Mouse (Mus musculus) embryonic facial prominence, embryonic 12.5 days (tissue): Measurements from ENCODE around the gene Xbp1. TPM values are rescaled to one million over a fixed set of nuclear protein-coding genes. Genes with fewer than 3 reads are reported as not detected.
"Not testable (repeated sequence)": the region's sequence is repeated elsewhere in the genome, so short reads cannot be mapped to it uniquely, and the experiment has no call there.

Source experiments
- ATAC-seq: fragments of 200-750 bp; cut with Nextera tagmentation; 2 replicates; pipeline ENCODE4 v1.8.0; 2017; ENCODE audit not compliant: insufficient number of reproducible peaks, insufficient read depth, low FRiP score, low TSS enrichment
- H3K27ac ChIP-seq: fragments of 300-500 bp; sonication (generic); 2 replicates; pipeline ENCODE4 v1.5.1; 2016; ENCODE audit warnings: mild to moderate bottlenecking
- H3K27me3 ChIP-seq: fragments of 300-500 bp; sonication (generic); 2 replicates; pipeline ENCODE4 v1.6.1; 2016; ENCODE audit warnings: mild to moderate bottlenecking, moderate library complexity
- H3K36me3 ChIP-seq: fragments of 300-500 bp; sonication (generic); 2 replicates; pipeline ENCODE4 v1.6.1; 2016; ENCODE audit warnings: mild to moderate bottlenecking
- H3K4me1 ChIP-seq: fragments of 300-500 bp; sonication (generic); 2 replicates; pipeline ENCODE4 v1.6.1; 2016
- H3K4me2 ChIP-seq: fragments of 300-500 bp; sonication (generic); replicated peaks from 2 replicates; pipeline ENCODE4 v1.6.1; 2016; ENCODE audit warnings: mild to moderate bottlenecking, moderate library complexity
- H3K4me3 ChIP-seq: fragments of 300-500 bp; sonication (generic); 2 replicates; pipeline ENCODE4 v1.5.1; 2016; ENCODE audit warnings: mild to moderate bottlenecking
- H3K9ac ChIP-seq: fragments of 300-500 bp; sonication (generic); 2 replicates; pipeline ENCODE4 v1.6.1; 2016; ENCODE audit warnings: mild to moderate bottlenecking, moderate library complexity
- H3K9me3 ChIP-seq: fragments of 300-500 bp; sonication (generic); 2 replicates; pipeline ENCODE4 v1.6.1; 2016; ENCODE audit warnings: mild to moderate bottlenecking, moderate library complexity
- WGBS: fragments of 180-500 bp; shearing (Covaris S2); methylation state at CpG from one replicate; pipeline ENCODE4 v1.1.7; 2016; 5-methylcytosine and 5-hydroxymethylcytosine counted together
- polyA plus RNA-seq: library from polyadenylated mRNA; unstranded; fragments of >200 nt; fragmentation: Nextera tagmentation; extraction: Ambion mirVana; gene quantifications from 2 replicates; pipeline ENCODE4 v1.2.1, GENCODE M21; 2016

The Xbp1 gene
- polyA plus RNA-seq = 152 and 160 TPM in 2 replicates

- H3K4me1 ChIP-seq = peaks cover 17% of the 10 kb centered on the region
- H3K4me2 ChIP-seq = peak within 1 kb of the TSS; percentile 60
- H3K27me3 ChIP-seq = no peaks in the 10 kb centered on the region
- H3K4me3 ChIP-seq = peak within 1 kb of the TSS; percentile 75
- peaks cover 30% of the 10 kb centered on the region for H3K36me3 ChIP-seq
- WGBS = under 1% methylated on average over 71 of the region's 72 CpGs
- peak; percentile 96 for ATAC-seq
- H3K9me3 ChIP-seq = no peaks in the 10 kb centered on the region
- H3K27ac ChIP-seq = peak within 1 kb of the TSS; percentile 83
- H3K9ac ChIP-seq = peak within 1 kb of the TSS; percentile 86
Measured at GRCm38 (mm10) chr11:5520412-5521265, at the start of gene Xbp1. Gene Xbp1, plus strand, starts transcription at chr11:5520659.

DNA sequence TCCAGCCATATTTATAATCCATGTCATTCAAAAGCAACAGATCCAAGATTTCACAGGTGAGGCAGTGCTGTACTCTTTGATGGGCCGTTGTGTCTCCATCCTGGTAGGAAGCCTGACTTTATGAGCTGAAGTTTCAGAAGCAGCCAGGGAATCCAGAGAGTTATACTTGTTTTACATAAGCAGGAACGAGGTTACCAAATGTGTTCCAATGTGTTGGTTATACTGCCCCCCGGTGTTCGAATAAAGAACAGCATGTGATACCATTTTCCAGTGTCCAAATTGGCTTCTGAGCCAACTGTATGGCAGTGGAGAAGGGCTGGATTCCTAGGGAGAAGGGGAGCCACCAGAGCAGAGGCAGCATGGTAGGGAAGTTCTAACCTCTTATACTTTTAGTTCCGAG, 46.3 kb upstream of the Xbp1 start:
- H3K9me3 ChIP-seq = 0 out of 2 replicates have a peak, but pooled peaks cover 3% of the 10 kb centered on the region
- no peak overlapping the region for H3K4me2 ChIP-seq
- H3K36me3 ChIP-seq = no peaks in the 10 kb centered on the region
- no peak overlapping the region for H3K4me3 ChIP-seq
- H3K9ac ChIP-seq = no peak overlapping the region
- 16% methylated on average over 5 of the region's 5 CpGs for WGBS
- no peak for ATAC-seq
- H3K27ac ChIP-seq = no peak overlapping the region
- no peaks in the 10 kb centered on the region for H3K27me3 ChIP-seq
- H3K4me1 ChIP-seq = no peaks in the 10 kb centered on the region

GRCm38 (mm10) chr11:5475556-5476118, 44.8 kb upstream of the Xbp1 start:
- H3K27me3 ChIP-seq, H3K4me2 ChIP-seq, H3K36me3 ChIP-seq, H3K4me3 ChIP-seq, ATAC-seq, H3K9ac ChIP-seq, H3K9me3 ChIP-seq, H3K27ac ChIP-seq, H3K4me1 ChIP-seq: not testable (repeated sequence)
- 94% methylated on average over 2 of the region's 2 CpGs for WGBS

- no peak for ATAC-seq
- Histone ChIP-seq H3K4me2 (no peak overlapping the region), H3K36me3 (no peaks in the 10 kb centered on the region), H3K9ac (no peak overlapping the region), H3K27me3 (no peaks in the 10 kb centered on the region), H3K4me3 (no peak overlapping the region), H3K9me3 (no peaks in the 10 kb centered on the region), H3K4me1 (no peaks in the 10 kb centered on the region), H3K27ac (no peak overlapping the region)
- WGBS = 88% methylated on average over 4 of the region's 4 CpGs
Measured at GRCm38 (mm10) chr11:5476806-5477205, 43.7 kb upstream of the Xbp1 start.

DNA sequence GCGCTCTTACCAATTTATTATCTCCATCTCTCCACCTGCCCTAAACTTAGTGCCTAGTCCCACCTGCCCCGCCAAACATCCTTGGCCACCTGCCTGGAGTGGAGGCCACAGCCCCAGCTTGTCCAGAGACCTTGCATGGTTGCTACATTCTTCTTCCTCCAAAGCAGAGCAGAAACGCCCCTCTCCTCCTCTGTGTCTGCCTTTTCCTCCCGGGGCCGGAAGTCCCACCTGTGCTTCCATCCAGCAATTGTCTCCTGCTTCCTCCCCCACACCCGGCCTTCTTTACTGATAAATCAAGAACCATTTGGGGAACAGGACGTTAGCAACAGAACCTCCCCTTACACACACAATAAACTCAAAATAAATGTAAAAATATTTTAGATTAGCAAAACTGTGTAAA, 42.3 kb upstream of the Xbp1 start:
- no peaks in the 10 kb centered on the region for H3K27me3 ChIP-seq
- no peak overlapping the region for H3K9ac ChIP-seq
- H3K4me1 ChIP-seq = no peaks in the 10 kb centered on the region
- H3K27ac ChIP-seq = no peak overlapping the region
- H3K4me3 ChIP-seq = no peak overlapping the region
- H3K9me3 ChIP-seq = no peaks in the 10 kb centered on the region
- 85% methylated on average over 7 of the region's 7 CpGs for whole genome bisulfite sequencing
- ATAC-seq = no peak
- H3K36me3 ChIP-seq = no peaks in the 10 kb centered on the region
- no peak overlapping the region for H3K4me2 ChIP-seq

- no peaks in the 10 kb centered on the region for H3K36me3 ChIP-seq
- no peaks in the 10 kb centered on the region for H3K9me3 ChIP-seq
- H3K27me3 ChIP-seq = no peaks in the 10 kb centered on the region
- no peaks in the 10 kb centered on the region for H3K4me1 ChIP-seq
- H3K4me2 ChIP-seq = no peak overlapping the region
- no peak overlapping the region for H3K4me3 ChIP-seq
- no peak overlapping the region for H3K9ac ChIP-seq
- H3K27ac ChIP-seq = no peak overlapping the region
- 82% methylated on average over 3 of the region's 3 CpGs for WGBS
- ATAC-seq = no peak
Measured at GRCm38 (mm10) chr11:5478831-5479230, 41.6 kb upstream of the Xbp1 start.

GRCm38 (mm10) chr11:5482581-5482980, 37.9 kb upstream of the Xbp1 start:
- Histone ChIP-seq H3K36me3 (no peaks in the 10 kb centered on the region), H3K27me3 (no peaks in the 10 kb centered on the region), H3K9ac (no peak overlapping the region), H3K27ac (no peak overlapping the region), H3K9me3 (no peaks in the 10 kb centered on the region), H3K4me2 (no peak overlapping the region), H3K4me3 (no peak overlapping the region), H3K4me1 (no peaks in the 10 kb centered on the region)
- WGBS = 88% methylated on average over 13 of the region's 13 CpGs
- ATAC-seq = no peak

DNA sequence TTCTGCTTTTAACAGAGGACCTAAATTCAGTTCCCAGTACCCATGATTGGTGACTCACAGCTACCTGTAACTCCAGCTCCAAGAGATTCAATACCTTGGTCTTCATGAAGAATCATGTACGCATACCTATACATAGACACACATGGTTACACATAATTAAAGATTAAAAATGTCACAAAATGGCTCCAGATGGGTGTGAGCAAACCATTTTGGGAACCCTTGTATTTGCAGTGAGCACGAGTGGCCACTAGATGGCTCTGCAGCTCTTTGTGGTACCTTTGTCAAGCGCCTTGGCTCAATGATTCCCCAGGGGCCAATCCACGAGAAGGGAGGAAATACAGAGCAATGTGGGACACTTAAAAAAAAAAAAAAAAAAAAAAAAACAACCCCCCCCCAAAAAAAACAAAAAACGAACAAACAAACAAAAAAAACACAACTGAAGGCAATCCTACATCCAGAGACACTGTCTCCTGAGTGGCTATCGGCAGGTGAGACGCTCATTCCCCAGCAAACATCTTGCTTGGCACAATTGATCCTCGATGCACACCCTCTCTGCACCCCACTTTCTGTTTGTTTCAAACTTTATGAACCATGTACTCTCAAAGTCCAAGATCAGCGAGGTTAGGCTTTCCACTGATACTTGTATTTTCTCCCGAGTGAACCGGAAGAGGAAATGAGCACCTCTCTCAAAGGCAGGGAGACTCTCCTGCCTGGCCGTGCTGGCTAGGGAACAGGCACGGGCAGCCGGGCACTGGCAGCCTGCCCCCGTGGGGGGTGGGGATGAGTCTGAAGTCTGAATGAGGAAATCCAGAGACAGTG, 35.1 kb upstream of the Xbp1 start:
- no peaks in the 10 kb centered on the region for H3K4me1 ChIP-seq
- no peaks in the 10 kb centered on the region for H3K27me3 ChIP-seq
- H3K4me2 ChIP-seq = peak overlapping the region; percentile 55
- no peaks in the 10 kb centered on the region for H3K36me3 ChIP-seq
- peak overlapping the region; percentile 40; the same call in 1 of the 2 replicates for H3K9ac ChIP-seq
- H3K4me3 ChIP-seq = peak overlapping the region; percentile 35
- ATAC-seq = peak; percentile 35; the same call in 1 of the 2 replicates
- no peaks in the 10 kb centered on the region for H3K9me3 ChIP-seq
- WGBS = 15% methylated on average over 15 of the region's 15 CpGs
- H3K27ac ChIP-seq = no peak overlapping the region

DNA sequence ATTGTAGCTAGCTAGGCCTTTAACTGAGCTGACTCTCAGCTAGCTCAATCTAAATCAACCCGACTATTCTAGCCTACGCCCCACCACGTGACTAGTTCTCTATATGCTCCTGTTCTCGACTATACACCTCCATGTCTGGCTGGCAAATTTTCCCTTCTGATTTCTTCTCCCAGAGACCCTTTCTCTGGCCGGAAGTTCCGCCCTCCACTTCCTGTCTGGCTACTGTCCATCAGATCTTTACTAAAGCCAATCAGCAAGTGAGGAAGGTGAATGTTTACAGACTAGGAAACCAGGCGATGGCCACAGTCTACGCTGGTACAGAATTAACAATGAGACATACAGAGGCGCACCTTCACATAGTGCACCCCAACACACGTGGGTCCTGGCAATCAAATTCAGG, 31.0 kb upstream of the Xbp1 start:
- H3K4me2 ChIP-seq, H3K9me3 ChIP-seq, H3K27ac ChIP-seq, ATAC-seq, H3K4me3 ChIP-seq, H3K4me1 ChIP-seq, H3K27me3 ChIP-seq, H3K36me3 ChIP-seq, H3K9ac ChIP-seq: not testable (repeated sequence)
- WGBS = 86% methylated on average over 10 of the region's 10 CpGs

GRCm38 (mm10) chr11:5490989-5491656, 29.3 kb upstream of the Xbp1 start:
- Histone ChIP-seq H3K4me1 (no peaks in the 10 kb centered on the region), H3K9ac (no peak overlapping the region), H3K4me2 (no peak overlapping the region), H3K27ac (no peak overlapping the region), H3K4me3 (no peak overlapping the region), H3K27me3 (no peaks in the 10 kb centered on the region), H3K9me3 (no peaks in the 10 kb centered on the region), H3K36me3 (no peaks in the 10 kb centered on the region)
- no peak for ATAC-seq
- WGBS = 76% methylated on average over 10 of the region's 10 CpGs

DNA sequence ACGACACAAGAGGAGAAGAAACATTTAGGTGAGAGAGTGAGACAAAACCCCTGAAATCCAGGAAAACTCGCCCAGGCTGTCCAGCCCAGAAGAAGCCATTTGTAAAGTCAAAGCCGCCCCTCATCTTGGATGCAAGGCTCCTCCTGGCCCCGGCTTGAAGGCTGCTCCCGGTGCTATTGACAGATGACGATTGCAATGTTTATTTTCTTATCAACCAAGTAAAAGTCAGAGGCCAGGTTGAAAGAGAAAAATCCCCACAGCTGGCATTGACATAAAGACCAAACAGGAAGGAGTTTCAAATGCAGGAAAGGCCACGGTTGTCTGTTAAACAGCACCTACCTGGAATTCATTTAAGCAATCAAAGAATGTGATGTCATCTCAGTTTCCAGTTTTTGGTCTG, 28.5 kb upstream of the Xbp1 start:
- H3K9ac ChIP-seq = no peak overlapping the region

More for the DNA sequence above, 28.5 kb upstream of the Xbp1 start:
- ATAC-seq = no peak
- no peak overlapping the region for H3K4me3 ChIP-seq
- H3K4me1 ChIP-seq = no peaks in the 10 kb centered on the region
- 51% methylated on average over 7 of the region's 7 CpGs for whole genome bisulfite sequencing
- H3K4me2 ChIP-seq = no peak overlapping the region
- no peak overlapping the region for H3K27ac ChIP-seq
- H3K27me3 ChIP-seq = no peaks in the 10 kb centered on the region
- no peaks in the 10 kb centered on the region for H3K9me3 ChIP-seq
- no peaks in the 10 kb centered on the region for H3K36me3 ChIP-seq
